Mouse (Mus musculus): ENCODE measurements around the gene Rap2b. TPM values are rescaled to one million over a fixed set of nuclear protein-coding genes. Genes with fewer than 3 reads are reported as not detected.

Rap2b gene
- 8.5 and 9.6 TPM in 2 replicates for polyA plus RNA-seq (2012; rRNA removed)

GRCm38 (mm10) chr3:61361338-61361737 is at the start of gene Rap2b:
Gene Rap2b, plus strand, starts transcription at chr3:61361638.

GRCm38 (mm10) chr3:61365779-61366373 is 4.4 kb downstream of the Rap2b start, which contains the start of gene B430305J03Rik:
Gene B430305J03Rik, minus strand, starts transcription at chr3:61365951.

Other genes with a start within 250 kb of the Rap2b start
- gene B430305J03Rik, start 4.3 kb downstream of the Rap2b start, polyA plus RNA-seq (2012; rRNA removed) = 0.22 and 0.23 TPM in 2 replicates

Measured in central nervous system, embryonic 11.5 days (tissue).